Mouse (Mus musculus) stomach, embryonic 14.5 days (tissue): ENCODE measurements at regions not wholly inside any gene's neighbourhood (a gene's known extent, or its start where the extent isn't known, plus 50 kb on each side); places are given as distances from the start of the nearest gene placed in this dataset.

ENCODE experiments used
- ATAC-seq: fragments of 200-750 bp; cut with Nextera tagmentation; 2 replicates; pipeline ENCODE4 v1.8.0; 2017; ENCODE audit warnings: low read depth, moderate TSS enrichment; ENCODE audit not compliant: insufficient number of reproducible peaks, insufficient read depth, low FRiP score
- H3K27ac ChIP-seq: fragments of 300-500 bp; sonication (generic); 2 replicates; pipeline ENCODE4 v1.5.1; 2014; ENCODE audit warnings: mild to moderate bottlenecking, low read length, moderate library complexity, mixed read lengths
- H3K27me3 ChIP-seq: fragments of 300-500 bp; sonication (generic); 2 replicates; pipeline ENCODE4 v1.6.1; 2014; ENCODE audit warnings: low read length, control low read depth, mixed read lengths; ENCODE audit not compliant: control insufficient read depth, insufficient read depth
- H3K36me3 ChIP-seq: fragments of 300-500 bp; sonication (generic); 2 replicates; pipeline ENCODE4 v1.6.1; 2014; ENCODE audit warnings: mild to moderate bottlenecking, control low read depth, low read length, moderate library complexity, mixed read lengths; ENCODE audit not compliant: control insufficient read depth, insufficient read depth
- H3K4me1 ChIP-seq: fragments of 300-500 bp; sonication (generic); 2 replicates; pipeline ENCODE4 v1.6.1; 2014; ENCODE audit warnings: low read length, control low read depth, mixed read lengths; ENCODE audit not compliant: control insufficient read depth, insufficient read depth
- H3K4me2 ChIP-seq: fragments of 300-500 bp; sonication (generic); replicated peaks from 2 replicates; pipeline ENCODE4 v1.6.1; 2014; ENCODE audit warnings: low read depth, low read length, control low read depth
- H3K4me3 ChIP-seq: fragments of 300-500 bp; sonication (generic); 2 replicates; pipeline ENCODE4 v1.5.1; 2014; ENCODE audit warnings: low read depth, low read length, control low read depth
- H3K9ac ChIP-seq: fragments of 300-500 bp; sonication (generic); replicated peaks from 2 replicates; pipeline ENCODE4 v1.6.1; 2014; ENCODE audit warnings: low read depth, mild to moderate bottlenecking, control low read depth, low read length, moderate library complexity, mixed read lengths
- H3K9me3 ChIP-seq: fragments of 300-500 bp; sonication (generic); 2 replicates; pipeline ENCODE4 v1.6.1; 2016; ENCODE audit warnings: low read depth, low read length, control low read depth; ENCODE audit not compliant: control insufficient read depth
- WGBS: fragments of 180-500 bp; shearing (Covaris S2); extraction: QIAGEN DNeasy Blood & Tissue Kit; methylation state at CpG from one replicate; pipeline ENCODE4 v1.1.7; 2014; 5-methylcytosine and 5-hydroxymethylcytosine counted together

- H3K4me1 ChIP-seq = peaks cover 4% of the 10 kb centered on the region
- no peak overlapping the region for H3K27ac ChIP-seq
- no peaks in the 10 kb centered on the region for H3K9me3 ChIP-seq
- no peak overlapping the region for H3K4me2 ChIP-seq
- H3K9ac ChIP-seq = no peak overlapping the region
- ATAC-seq = no peak
- no peak overlapping the region for H3K4me3 ChIP-seq
- no peaks in the 10 kb centered on the region for H3K27me3 ChIP-seq
- no peaks in the 10 kb centered on the region for H3K36me3 ChIP-seq
- WGBS = 61% methylated on average over 10 of the region's 10 CpGs
Observed at GRCm38 (mm10) chr2:79510485-79511094, 54.0 kb upstream of the Cerkl start.

GRCm38 (mm10) chr2:79511108-79511507, 54.5 kb upstream of the Cerkl start:
- no peaks in the 10 kb centered on the region for H3K36me3 ChIP-seq
- H3K27me3 ChIP-seq = no peaks in the 10 kb centered on the region
- H3K9me3 ChIP-seq = no peaks in the 10 kb centered on the region
- peaks cover 4% of the 10 kb centered on the region for H3K4me1 ChIP-seq
- ATAC-seq = no peak
- H3K4me3 ChIP-seq = no peak overlapping the region
- no peak overlapping the region for H3K4me2 ChIP-seq
- no peak overlapping the region for H3K9ac ChIP-seq
- 71% methylated on average over 6 of the region's 6 CpGs for WGBS
- H3K27ac ChIP-seq = no peak overlapping the region

DNA sequence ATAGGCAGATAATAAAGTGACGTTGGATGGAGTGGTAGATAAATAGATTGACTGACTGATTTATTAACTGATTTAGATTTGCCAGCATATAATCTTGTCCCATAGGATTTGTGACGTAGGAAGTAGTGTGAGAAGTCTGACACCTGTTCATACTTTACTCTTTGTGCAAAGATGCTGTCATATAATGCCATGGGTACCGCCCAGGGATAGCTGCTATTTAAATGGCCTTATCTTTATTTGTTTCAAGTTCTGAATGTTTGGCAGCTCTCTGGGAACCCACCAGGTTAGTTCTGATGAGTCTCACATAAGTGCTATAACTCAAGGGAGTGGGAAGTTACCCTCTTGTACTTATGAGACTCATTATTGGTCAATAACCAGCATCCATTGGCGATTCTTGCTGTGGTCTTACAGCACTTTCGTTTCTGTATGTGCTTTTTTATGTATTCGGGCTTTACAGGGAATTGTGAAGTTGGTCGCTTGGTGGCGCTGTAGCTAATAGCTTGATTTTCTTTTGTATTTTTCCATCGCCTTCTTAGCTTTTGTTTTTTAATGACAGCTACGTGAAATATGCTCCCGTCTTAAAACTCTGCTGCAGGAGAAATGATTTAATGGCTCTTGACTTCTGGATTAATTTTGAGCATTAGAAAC, 55.2 kb upstream of the Cerkl start:
- no peak overlapping the region for H3K27ac ChIP-seq
- peak overlapping the region; percentile 27; the same call in 1 of the 2 replicates for H3K4me2 ChIP-seq
- H3K9me3 ChIP-seq = no peaks in the 10 kb centered on the region
- no peaks in the 10 kb centered on the region for H3K36me3 ChIP-seq
- WGBS = 25% methylated on average over 11 of the region's 11 CpGs
- peaks cover 4% of the 10 kb centered on the region for H3K4me1 ChIP-seq
- no peaks in the 10 kb centered on the region for H3K27me3 ChIP-seq
- no peak overlapping the region for H3K4me3 ChIP-seq
- no peak overlapping the region for H3K9ac ChIP-seq
- ATAC-seq = no peak

DNA sequence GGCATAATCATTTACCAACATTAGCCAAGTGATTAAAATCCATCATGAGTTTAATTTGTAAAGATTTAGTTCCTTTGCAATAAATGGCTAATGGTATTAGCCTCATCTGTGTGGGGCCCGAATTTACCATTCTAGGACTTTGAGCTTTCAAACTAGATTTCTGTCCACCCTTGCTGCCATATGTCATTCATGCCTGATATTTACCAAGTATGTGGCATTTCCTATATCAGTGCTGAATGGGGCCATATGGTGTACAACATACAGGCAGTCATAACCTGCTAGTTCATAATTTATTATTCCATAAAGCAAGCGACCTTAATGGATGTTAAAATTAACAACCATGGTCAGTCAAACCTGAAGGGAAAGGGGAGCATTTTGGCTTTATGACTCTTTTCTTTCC, 55.8 kb upstream of the Cerkl start:
- Histone ChIP-seq H3K4me2 (peak overlapping the region; percentile 27; the same call in 1 of the 2 replicates), H3K9me3 (no peaks in the 10 kb centered on the region), H3K27ac (no peak overlapping the region; the same call in 1 of the 2 replicates), H3K9ac (no peak overlapping the region), H3K36me3 (no peaks in the 10 kb centered on the region), H3K4me3 (no peak overlapping the region), H3K4me1 (peaks cover 4% of the 10 kb centered on the region), H3K27me3 (no peaks in the 10 kb centered on the region)
- no peak for ATAC-seq
- 56% methylated on average over 2 of the region's 2 CpGs for WGBS

DNA sequence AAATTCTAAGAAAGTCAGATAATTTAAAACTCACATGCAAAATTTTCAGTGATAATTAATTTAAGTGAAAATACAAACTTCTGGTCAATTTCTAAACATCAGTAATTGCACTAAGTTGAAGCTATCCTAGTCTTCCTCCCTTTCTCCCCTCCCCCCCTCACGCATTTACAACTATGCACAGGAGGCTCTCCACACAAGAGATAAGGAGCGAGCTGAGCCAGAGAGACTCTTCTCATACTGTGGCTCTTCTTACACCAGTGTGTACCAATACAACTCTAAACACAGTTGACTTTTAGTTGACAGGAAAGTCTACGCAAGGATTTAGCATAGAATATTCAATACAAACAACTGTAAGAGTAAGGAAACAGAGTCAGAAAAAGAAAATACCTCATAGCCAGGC, 57.1 kb upstream of the Cerkl start:
- Histone ChIP-seq H3K36me3 (no peaks in the 10 kb centered on the region), H3K4me3 (no peak overlapping the region), H3K9ac (no peak overlapping the region), H3K27me3 (no peaks in the 10 kb centered on the region), H3K9me3 (no peaks in the 10 kb centered on the region), H3K27ac (no peak overlapping the region), H3K4me2 (no peak overlapping the region), H3K4me1 (peaks cover 4% of the 10 kb centered on the region)
- 66% methylated on average over 3 of the region's 3 CpGs for WGBS
- no peak for ATAC-seq

- no peak overlapping the region for H3K27ac ChIP-seq
- ATAC-seq = no peak
- H3K4me1 ChIP-seq = no peaks in the 10 kb centered on the region
- no peak overlapping the region for H3K4me3 ChIP-seq
- H3K4me2 ChIP-seq = no peak overlapping the region
- H3K9me3 ChIP-seq = no peaks in the 10 kb centered on the region
- H3K9ac ChIP-seq = no peak overlapping the region
- H3K36me3 ChIP-seq = no peaks in the 10 kb centered on the region
- 71% methylated on average over 8 of the region's 8 CpGs for WGBS
- no peaks in the 10 kb centered on the region for H3K27me3 ChIP-seq
Observed at GRCm38 (mm10) chr2:79518046-79518750, 61.6 kb upstream of the Cerkl start.

DNA sequence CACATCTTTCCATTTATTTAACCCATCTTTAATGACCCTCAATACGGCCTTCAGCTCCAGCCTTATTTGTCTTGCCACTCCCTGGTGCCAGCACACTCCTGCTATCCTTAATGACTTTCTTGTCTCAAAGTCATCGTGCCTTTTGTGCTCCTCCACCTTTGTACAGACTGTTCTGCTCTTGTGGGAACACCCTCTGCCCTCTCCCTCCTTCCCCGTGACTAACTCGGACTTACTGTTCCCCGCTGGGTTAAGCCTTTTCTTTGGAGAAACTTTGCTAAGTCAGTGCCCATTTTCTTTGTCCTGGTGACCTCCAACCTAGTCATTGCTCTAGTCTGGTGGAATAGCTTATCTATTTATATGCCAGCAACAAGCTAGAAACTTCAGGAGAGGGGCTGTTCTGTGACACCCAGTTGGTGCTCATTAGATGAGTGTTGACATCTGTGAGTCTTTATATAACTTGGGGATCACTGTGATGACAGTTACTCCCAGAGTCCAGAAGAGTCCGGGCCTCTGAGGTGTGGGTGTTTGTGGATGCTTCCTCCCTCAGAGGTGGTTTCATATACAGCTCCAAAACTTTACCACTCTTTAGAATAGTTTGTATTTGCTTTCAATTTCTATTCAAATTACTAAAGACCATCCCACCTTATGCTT, 63.3 kb upstream of the Cerkl start:
- no peak for ATAC-seq
- no peak overlapping the region for H3K27ac ChIP-seq
- no peaks in the 10 kb centered on the region for H3K27me3 ChIP-seq

GRCm38 (mm10) chr2:79523441-79523840, 66.9 kb upstream of the Cerkl start:
- no peak overlapping the region for H3K27ac ChIP-seq
- no peak overlapping the region for H3K4me3 ChIP-seq
- no peaks in the 10 kb centered on the region for H3K27me3 ChIP-seq
- ATAC-seq = no peak
- no peak overlapping the region for H3K9ac ChIP-seq
- H3K4me1 ChIP-seq = no peaks in the 10 kb centered on the region
- H3K9me3 ChIP-seq = no peaks in the 10 kb centered on the region
- WGBS = 68% methylated on average over 4 of the region's 4 CpGs
- H3K4me2 ChIP-seq = no peak overlapping the region
- H3K36me3 ChIP-seq = no peaks in the 10 kb centered on the region

More for the DNA sequence above, 63.3 kb upstream of the Cerkl start:
- Histone ChIP-seq H3K9me3 (no peaks in the 10 kb centered on the region), H3K36me3 (no peaks in the 10 kb centered on the region), H3K4me2 (no peak overlapping the region), H3K4me1 (no peaks in the 10 kb centered on the region), H3K4me3 (no peak overlapping the region), H3K9ac (no peak overlapping the region)
- WGBS = 70% methylated on average over 6 of the region's 6 CpGs
